Mouse (Mus musculus): Measurements from ENCODE around the gene Creg2.

The Creg2 gene

DNA sequence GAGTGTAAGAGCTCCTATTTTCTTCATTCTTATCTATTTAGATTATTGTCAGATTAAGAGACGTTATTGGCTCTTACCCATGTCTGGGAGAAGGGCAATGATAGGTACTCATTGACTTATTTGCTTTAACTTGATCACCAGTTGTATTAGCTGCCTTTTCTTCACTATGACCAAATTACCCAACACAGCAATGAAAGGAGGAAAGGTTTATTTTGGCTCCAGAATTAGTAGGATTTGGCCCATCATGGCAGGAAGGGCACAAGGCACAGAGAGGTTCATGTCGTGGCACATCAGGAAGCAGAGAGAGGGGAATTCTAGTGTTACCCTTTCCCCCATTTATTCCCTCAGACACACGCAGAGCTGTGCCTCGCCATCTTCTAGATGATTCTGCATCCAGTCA, 1.8 kb upstream of the Creg2 start:
- in situ Hi-C loops (cut with MseI, MboI) = no loop called here

DNA sequence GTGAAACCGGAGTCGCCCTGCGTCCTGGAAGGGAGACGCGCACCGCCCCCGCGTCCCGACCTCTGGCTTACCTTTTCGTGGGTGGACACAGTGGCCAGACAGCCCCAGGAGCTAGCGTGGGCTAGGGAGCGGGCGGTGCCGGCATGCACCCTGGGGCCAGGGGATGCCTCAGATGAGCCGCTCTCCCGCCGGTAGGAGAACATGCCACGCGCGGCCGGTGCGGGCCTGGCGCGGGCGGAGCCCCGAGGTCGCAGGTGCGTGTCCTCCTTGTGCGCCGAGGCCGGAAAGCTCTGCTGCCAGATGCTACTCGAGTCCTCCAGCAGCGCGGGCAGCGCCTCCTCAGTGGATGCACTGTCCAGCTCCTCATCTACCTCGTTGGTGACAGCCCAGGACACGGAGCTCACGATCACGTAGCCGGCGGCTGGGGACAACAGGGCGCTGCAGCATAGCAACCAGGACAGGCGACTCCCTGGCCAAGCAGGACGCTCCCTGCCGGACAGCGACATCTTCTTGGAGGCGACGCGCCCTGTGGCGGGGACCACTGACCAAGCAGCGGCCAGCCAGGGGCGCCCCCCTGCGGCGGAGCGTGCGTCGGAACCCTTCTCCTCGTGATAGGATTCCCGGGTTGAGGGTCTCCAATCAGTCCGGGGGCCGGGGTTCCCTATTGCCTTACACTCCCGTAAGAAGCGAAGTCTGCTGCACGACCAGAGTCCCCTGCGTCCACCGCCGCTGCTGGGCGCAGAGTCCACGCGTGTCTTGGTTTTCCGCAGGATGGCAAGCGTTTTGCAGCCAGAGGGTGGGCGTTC, 636 bp downstream of the Creg2 start:
- in situ Hi-C loops (cut with MseI, MboI) = no loop called here

- in situ Hi-C loops (cut with MseI, MboI) = no loop called here
These were observed 1.4 kb downstream of the Creg2 start for GRCm38 (mm10) chr1:39649691-39650434.

DNA sequence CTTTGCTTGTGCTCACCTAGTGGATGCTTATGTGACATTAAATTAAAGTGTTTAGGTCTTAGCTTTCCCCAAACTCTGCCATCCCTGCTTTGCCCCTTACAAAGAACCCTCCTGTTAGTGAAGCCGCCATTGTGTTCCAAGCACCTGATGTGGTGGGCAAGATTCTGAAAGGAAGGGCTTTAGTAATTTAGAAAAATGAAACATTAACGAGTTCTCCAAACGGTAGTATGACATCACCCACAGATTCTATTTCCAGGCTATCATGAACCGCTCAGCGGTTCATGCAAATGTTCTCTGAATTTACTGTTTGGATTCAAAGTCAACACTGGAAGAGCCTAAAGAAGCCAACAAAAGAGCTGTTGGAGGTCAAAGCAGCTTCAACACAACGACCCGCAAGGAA, 2.7 kb downstream of the Creg2 start:
- in situ Hi-C loops (cut with MseI, MboI) = no loop called here

DNA sequence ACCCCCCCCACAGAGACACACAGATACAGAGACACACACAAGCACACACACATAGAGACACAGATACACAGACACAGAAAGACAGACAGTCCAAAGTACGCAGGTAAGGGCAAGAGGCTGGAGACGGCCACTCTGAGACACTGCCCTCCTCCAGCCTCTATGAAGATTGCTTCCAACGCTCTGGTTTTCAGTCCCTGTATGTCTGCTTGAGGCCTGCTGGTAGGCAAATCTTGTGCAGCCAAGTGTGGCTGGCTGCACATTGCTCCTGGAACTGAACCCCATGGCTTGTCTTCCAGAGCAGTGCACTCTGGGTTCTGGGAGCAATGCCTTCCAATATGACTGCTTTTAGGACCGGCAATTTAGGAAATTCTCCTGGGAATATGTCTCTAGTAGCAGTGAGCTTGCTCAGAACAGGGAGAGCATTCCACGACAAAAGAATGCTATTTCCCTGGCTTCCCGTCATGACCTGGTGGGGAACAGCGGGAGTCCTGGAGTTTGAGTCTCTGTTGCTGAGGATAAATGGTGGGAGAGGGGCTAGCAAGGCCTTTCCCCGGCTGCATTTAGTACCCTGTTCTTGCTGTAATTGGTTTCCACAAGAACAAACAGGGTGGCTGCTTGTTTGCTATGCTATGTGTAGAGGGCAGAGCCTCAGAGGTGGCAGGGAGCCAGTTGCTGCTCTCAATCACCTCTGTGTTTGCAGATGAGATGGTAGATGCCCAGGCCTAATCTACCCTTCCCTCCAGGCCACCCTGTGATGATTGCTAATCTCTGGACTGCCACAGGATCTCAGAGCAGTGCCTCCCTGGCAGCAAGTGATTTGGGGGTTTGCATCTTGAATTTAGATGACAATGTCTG, 5.1 kb downstream of the Creg2 start:
- in situ Hi-C loops (cut with MseI, MboI) = no loop called here

DNA sequence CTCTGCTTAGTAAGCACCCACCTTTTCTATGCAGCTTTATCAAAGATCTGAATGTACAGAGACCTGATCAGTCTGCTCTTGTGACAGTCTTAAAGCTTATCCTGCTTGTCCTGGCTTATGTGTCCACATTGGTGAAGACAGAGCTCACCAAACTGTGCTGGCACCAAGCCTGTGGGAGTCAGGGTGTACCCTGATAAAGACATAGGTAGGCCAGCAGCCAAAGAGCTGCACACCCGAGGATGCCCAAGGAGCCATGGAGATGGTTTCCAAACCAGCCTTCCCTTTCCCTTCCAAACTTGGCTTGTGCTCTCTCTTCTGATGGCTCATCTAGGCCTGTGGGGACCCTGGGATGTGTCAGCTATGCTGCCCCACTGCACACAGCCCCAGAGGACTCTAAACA, 6.9 kb downstream of the Creg2 start:
- in situ Hi-C loops (cut with MseI, MboI) = no loop called here

DNA sequence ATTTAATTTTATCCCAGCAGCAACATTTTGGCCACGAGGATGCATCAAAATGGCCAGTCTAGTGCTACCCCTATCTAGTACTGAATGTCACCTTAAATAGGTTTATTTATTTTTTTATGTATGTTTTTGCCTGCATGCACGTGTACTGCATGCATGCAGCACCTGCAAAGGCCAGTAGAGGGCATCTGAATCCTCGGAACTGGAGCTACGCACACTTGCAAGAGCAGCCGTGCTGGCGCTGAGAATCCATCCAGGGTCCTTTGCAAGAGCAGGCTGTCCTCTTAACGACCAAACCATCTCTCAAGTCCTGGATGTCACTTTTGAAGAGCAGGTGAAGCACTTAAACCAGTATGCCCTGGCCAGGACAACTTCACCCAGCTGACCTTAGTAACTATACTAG, 9.6 kb downstream of the Creg2 start:
- in situ Hi-C loops (cut with MseI, MboI) = no loop called here

DNA sequence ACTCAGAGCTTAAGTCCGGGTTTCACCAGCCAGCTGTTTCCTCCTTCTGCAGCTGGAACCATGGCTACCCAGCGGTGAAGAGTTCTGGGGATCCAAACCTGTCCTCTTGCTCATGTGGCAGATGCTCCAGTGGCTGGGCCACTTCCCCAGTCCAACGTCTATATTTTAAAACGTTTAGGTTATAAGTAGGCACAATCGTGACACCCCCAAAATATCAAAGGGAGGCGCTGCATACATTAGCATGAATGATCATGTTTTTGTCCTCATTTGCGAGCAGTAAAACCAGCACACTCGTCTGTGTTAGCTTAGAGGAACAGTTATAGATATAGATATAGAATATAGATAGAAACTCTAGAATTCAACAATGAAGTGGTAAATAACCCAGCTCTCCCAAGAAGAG, 14.1 kb downstream of the Creg2 start:
- in situ Hi-C loops (cut with MseI, MboI) = no loop called here

DNA sequence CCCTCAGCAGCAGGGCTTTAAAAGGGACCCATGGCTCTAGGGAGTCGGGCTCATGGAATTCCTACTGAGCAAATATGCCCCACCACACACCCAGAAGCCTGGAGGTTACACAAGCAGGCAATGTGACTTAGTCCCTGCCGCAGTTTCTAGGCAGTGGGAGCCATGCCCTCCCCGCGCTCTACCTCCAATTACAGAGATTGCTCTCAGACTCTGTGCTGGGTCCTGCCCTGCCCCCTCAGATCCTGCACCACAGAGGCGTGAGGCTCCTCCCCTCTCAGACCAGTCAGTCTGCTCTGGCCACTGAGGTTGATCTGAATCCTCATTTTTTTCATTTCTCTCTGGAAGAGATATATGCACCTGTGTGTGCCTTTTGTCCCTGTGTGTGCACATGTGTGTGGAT, 14.6 kb downstream of the Creg2 start:
- in situ Hi-C loops (cut with MseI, MboI) = no loop called here

DNA sequence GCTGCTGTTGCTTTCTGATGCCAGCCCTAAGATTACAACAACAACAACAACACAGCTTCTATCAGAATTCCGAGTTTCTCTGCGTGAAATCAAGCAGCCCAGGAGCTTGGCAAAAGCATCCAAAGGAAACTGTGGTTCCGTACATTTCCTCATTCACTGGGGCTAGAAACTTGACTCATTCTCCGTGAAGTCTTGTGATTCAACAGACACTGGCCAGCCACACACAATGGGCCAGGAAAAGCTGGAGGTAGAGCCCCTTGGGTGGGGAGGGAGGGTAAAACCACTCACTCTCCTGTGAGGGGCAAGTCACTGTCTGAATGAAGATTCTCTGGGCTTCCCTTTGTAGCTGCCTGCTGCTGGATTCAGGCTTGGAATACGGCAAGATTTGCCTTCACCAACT, 15.1 kb downstream of the Creg2 start:
- in situ Hi-C loops (cut with MseI, MboI) = no loop called here

- in situ Hi-C loops (cut with MseI, MboI) = no loop called here
These were observed 22.7 kb downstream of the Creg2 start for GRCm38 (mm10) chr1:39628606-39629005.

- in situ Hi-C loops (cut with MseI, MboI) = no loop called here
These were observed 25.8 kb downstream of the Creg2 start for GRCm38 (mm10) chr1:39625491-39625890.

GRCm38 (mm10) chr1:39623729-39624128, 27.5 kb downstream of the Creg2 start:
- in situ Hi-C loops (cut with MseI, MboI) = no loop called here

DNA sequence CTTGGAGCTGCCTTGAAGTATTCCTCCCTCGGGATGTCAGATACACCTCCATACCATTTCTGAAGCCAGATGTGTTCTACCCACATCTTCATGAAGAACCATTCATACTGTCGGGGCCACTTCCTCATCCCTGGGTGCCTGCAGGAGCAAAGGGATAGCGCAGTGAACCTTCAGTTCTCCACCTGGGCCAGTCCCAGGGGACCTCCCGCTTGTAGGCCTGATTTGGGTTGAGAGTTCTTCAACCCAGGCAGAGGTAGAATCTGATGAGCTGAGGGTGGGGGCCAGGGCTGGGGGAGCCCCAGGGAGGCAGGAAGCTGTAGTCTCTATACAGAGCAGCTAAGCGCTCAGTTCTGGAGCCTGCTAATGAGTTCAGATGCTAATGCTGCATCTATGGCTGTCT, 28.2 kb downstream of the Creg2 start:
- in situ Hi-C loops (cut with MseI, MboI) = no loop called here

GRCm38 (mm10) chr1:39618524-39618923, 32.8 kb downstream of the Creg2 start:
- in situ Hi-C loops (cut with MseI, MboI) = no loop called here

DNA sequence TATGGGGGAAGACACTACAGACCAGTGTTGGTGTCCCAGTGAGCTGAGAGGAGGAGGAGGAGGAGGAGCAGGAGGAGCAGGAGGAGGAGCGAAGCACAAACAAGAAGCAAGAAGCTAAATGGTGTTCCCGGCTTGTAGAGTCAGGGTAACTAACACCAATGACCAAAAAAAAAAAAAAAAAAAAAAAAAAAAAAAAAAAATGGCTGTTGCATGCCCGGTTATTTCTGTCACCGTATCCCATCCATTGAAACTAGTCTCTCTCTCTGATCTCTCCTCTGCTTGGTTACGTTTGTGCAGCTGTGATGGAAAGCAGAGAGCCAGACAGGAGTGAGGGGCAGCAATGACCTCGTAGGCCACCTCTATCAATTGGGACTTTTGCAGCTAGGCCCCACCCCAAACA, 35.7 kb downstream of the Creg2 start:
- in situ Hi-C loops (cut with MseI, MboI) = no loop called here

DNA sequence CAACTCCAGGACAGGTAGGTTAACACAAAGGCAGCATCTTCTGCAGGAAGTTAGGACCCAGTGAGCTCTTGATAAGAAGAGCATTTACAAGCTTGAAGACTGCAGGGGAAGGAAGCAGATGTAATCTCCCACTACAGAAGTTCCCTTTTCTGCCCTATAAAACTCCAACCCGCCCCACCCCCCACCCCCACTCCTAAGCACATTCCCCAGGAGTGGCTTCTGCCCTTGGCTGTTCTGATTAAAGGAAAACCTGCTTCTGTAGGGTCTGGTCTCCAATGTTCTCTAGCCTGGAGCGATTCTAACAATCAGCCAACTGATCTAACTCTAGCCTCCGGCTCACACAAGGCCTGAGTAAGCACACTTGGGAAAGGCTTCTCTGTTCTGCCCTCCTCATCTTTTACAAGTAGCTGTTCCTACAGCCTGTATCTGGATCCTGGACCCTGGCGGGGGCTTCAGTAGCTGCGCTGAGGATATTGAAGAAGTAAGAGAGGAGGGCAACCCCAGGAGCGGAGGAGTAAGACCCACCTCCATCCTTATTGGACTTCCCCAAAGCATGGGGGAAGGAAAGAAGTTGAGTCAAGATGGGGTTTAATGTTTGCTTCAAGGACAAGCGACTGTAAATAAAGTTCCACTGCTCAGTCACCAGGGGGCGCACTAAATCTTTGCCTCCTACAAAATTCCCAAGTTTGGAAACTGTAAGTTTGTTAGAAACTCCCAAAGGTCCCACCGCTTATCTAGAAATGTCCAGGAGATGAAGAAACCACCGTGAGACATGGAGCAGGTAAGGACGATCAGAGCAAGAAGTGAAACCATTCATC, 36.6 kb downstream of the Creg2 start:
- in situ Hi-C loops (cut with MseI, MboI) = no loop called here

GRCm38 (mm10) chr1:39613061-39613460, 38.2 kb downstream of the Creg2 start:
- in situ Hi-C loops (cut with MseI, MboI) = no loop called here

GRCm38 (mm10) chr1:39612491-39612890, 38.8 kb downstream of the Creg2 start:
- in situ Hi-C loops (cut with MseI, MboI) = no loop called here

GRCm38 (mm10) chr1:39608534-39608933, 42.7 kb downstream of the Creg2 start:
- in situ Hi-C loops (cut with MseI, MboI) = no loop called here

GRCm38 (mm10) chr1:39602477-39602876, 48.8 kb downstream of the Creg2 start:
- in situ Hi-C loops (cut with MseI, MboI) = no loop called here

All from mouse trophoblast stem cell (cell line).